ENCODE assay signal across 23 mouse cellular contexts in the genomic region with DNA sequence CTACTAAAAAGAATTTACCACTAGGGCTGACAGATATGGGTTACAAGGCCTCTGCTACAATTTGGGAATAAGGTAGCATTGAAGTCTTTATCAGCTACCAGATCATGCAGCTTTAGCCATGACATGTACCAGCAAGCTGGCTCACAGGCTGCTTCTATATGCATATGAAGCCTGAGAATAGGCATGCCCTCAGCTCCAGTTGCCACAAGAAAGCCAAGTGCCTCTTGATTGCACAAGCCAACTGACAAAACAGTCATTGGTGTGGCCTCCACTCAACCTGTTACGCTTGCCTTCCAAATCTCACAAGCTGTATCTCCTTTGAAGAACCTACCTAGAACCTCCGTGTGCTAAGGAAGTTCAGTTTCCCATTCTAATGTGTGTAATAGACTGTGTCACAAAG. TPM values are rescaled to one million over a fixed set of nuclear protein-coding genes. Genes with fewer than 3 reads are reported as not detected.
DNase-seq lines count a peak whose midpoint lies in the region; ATAC-seq lines count a peak whose summit lies in the region.
"Had no signal": no experiment of that assay in that cellular context is flagged by ENCODE, and none has a peak within 500 bp of the region (broad histone marks: within the 10 kb centered on the region; RNA-seq: fewer than 3 reads in every experiment).

No protein-coding gene starts in this region.

- no peak overlapping the region for H3K9ac ChIP-seq in kidney, embryonic 14.5 days (ENCODE audit: low read depth, low read length)
- no peak overlapping the region for H3K9ac ChIP-seq in forebrain, embryonic 12.5 days
- H3K9ac ChIP-seq: embryonic facial prominence, embryonic 12.5 days; forebrain, embryonic 13.5 days; forebrain, embryonic 15.5 days; forebrain, postnatal 0 days had no signal

- WGBS in kidney, embryonic 14.5 days = 88% methylated on average over 2 of the region's 2 CpGs
- WGBS in forebrain, embryonic 12.5 days = 89% methylated on average over 2 of the region's 2 CpGs

- no peaks in the 10 kb centered on the region for H3K27me3 ChIP-seq in kidney, embryonic 14.5 days (ENCODE audit: control insufficient read depth, insufficient read depth, low read length)
- no peaks in the 10 kb centered on the region for H3K27me3 ChIP-seq in forebrain, embryonic 12.5 days
- H3K27me3 ChIP-seq: embryonic facial prominence, embryonic 12.5 days; forebrain, embryonic 13.5 days; forebrain, embryonic 15.5 days had no signal

- no peak overlapping the region for H3K4me2 ChIP-seq in kidney, embryonic 14.5 days (replicated peaks; ENCODE audit: low read depth, low read length)
- no peak overlapping the region for H3K4me2 ChIP-seq in forebrain, embryonic 12.5 days
- H3K4me2 ChIP-seq: embryonic facial prominence, embryonic 12.5 days; forebrain, embryonic 13.5 days; forebrain, embryonic 15.5 days had no signal

- H3K27ac ChIP-seq in kidney, embryonic 14.5 days (ENCODE audit: low read depth, low read length) = no peak overlapping the region
- no peak overlapping the region for H3K27ac ChIP-seq in forebrain, embryonic 12.5 days
- H3K27ac ChIP-seq: embryonic facial prominence, embryonic 10.5 days; embryonic facial prominence, embryonic 12.5 days; forebrain, embryonic 10.5 days; forebrain, embryonic 13.5 days; forebrain, embryonic 15.5 days had no signal

- peak; percentile 25; the same call in 1 of the 2 replicates for ATAC-seq in granulocyte monocyte progenitor cell, adult 5-6 weeks (replicated peaks; ENCODE audit: poor library complexity, severe bottlenecking)
- ATAC-seq in kidney, embryonic 14.5 days (ENCODE audit: low FRiP score, low TSS enrichment) = no peak
- no peak for ATAC-seq in forebrain, embryonic 12.5 days (ENCODE audit: low FRiP score)
- ATAC-seq: forebrain, embryonic 13.5 days; forebrain, embryonic 15.5 days; forebrain, postnatal 0 days had no signal

- H3K36me3 ChIP-seq in kidney, embryonic 14.5 days (ENCODE audit: control insufficient read depth, insufficient read depth, low read length) = no peaks in the 10 kb centered on the region
- H3K36me3 ChIP-seq in forebrain, embryonic 12.5 days (replicated peaks) = no peaks in the 10 kb centered on the region
- H3K36me3 ChIP-seq: embryonic facial prominence, embryonic 10.5 days; embryonic facial prominence, embryonic 12.5 days; forebrain, embryonic 10.5 days; forebrain, embryonic 15.5 days had no signal

- no peaks in the 10 kb centered on the region for H3K4me1 ChIP-seq in kidney, embryonic 14.5 days (ENCODE audit: control insufficient read depth, insufficient read depth, low read length)
- H3K4me1 ChIP-seq in forebrain, embryonic 12.5 days = no peaks in the 10 kb centered on the region
- H3K4me1 ChIP-seq: embryonic facial prominence, embryonic 10.5 days; embryonic facial prominence, embryonic 12.5 days; forebrain, embryonic 10.5 days; forebrain, embryonic 13.5 days; forebrain, embryonic 15.5 days had no signal

- 0 out of 2 replicates have a peak, but pooled peaks cover under 1% of the 10 kb centered on the region for H3K9me3 ChIP-seq in kidney, embryonic 14.5 days (ENCODE audit: control insufficient read depth, low read length)
- H3K9me3 ChIP-seq in forebrain, embryonic 12.5 days = peaks cover 2% of the 10 kb centered on the region; the same call in 1 of the 2 replicates
- H3K9me3 ChIP-seq: forebrain, embryonic 15.5 days had no signal

- H3K4me3 ChIP-seq in kidney, embryonic 14.5 days (ENCODE audit: low read length) = no peak overlapping the region
- no peak overlapping the region for H3K4me3 ChIP-seq in forebrain, embryonic 12.5 days (replicated peaks)
- H3K4me3 ChIP-seq: embryonic facial prominence, embryonic 10.5 days; embryonic facial prominence, embryonic 12.5 days; forebrain, embryonic 10.5 days; forebrain, embryonic 13.5 days; forebrain, embryonic 15.5 days had no signal

- DNase-seq in lung, postnatal 36 days = peak; percentile 40
- DNase-seq in lung, postnatal 10 days = no peak
- DNase-seq in 416B (ENCODE audit: low read depth) = peak; percentile 26
- peak; percentile 71 for DNase-seq in fat pad, adult 2 months (ENCODE audit: extremely low read depth, low read depth, low spot score)
- DNase-seq in left cerebral cortex, adult 11 months (ENCODE audit: low spot score) = no peak
- DNase-seq: adrenal gland, adult 8-10 months; adrenal gland, postnatal 14 days; adrenal gland, postnatal 36 days; cerebellum, adult 11-12 months; cerebellum, adult 2 months; cerebellum, adult 9-10 months; cerebellum, postnatal 10 days; cerebellum, postnatal 25 days; forebrain, postnatal 0 days had no signal

RNA-seq across cellular contexts. Expression of a gene that starts 12.1 kb away (rescaled TPM):
- total RNA-seq in granulocyte monocyte progenitor cell, adult 5-6 weeks (2014; fragmentation: Nextera tagmentation) = 0.54 and 0.98 TPM in 2 replicates
- total RNA-seq in granulocyte monocyte progenitor cell, adult 5-6 weeks (2017) = 0.13 and 1.5 TPM in 2 replicates
- 0.88 and 1.4 TPM in 2 replicates for polyA plus RNA-seq in kidney, embryonic 14.5 days (2014; fragmentation: Nextera tagmentation; extraction: Ambion mirVana)
- 0.14 and 0.36 TPM in 2 replicates for polyA plus RNA-seq in forebrain, embryonic 12.5 days (2016; fragmentation: Nextera tagmentation; extraction: Ambion mirVana)
- total RNA-seq: MEL had no signal

Comparison
In these comparisons a context has a peak if more than half of its experiments do, and no peak if none do; other contexts are left out.
1. DNase-seq: peak in lung, postnatal 36 days (single experiment), 416B (single experiment) and fat pad, adult 2 months (single experiment); none in lung, postnatal 10 days (single experiment) and left cerebral cortex, adult 11 months (single experiment).